7 mouse cellular contexts compared by ENCODE assay signal in the genomic region with DNA sequence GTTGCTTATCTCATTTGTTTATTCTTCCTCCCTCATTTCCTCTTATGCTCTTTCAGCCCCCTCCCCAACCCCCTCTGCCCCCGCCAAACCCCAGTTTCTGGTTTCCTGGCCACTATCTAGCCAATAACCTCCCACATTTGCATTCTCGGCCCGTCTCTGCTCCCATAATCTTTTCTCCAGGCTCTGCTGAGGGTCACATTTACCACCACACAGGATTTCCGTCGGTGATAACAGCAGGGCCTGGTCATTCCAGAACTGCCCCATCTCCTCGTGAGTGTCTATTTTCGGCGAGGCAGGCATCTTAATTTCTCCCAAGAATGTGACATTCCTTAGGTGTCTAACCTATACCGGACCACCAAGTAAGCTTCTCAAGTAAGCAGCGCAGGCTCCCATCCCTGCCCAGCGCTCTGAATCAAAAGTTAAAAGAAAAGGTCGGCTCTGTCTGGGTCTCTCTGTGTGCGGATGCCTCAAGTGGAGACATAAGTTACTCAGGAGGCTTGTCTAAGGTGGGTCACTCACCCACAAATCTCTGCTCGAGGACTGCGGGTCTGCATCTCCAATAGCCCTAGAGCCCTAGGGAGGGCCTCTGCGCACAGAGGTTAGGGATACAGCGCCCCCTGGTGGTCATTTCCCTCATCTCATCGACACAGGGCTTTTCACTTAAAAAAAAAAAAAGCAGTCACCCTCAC. TPM values are rescaled to one million over a fixed set of nuclear protein-coding genes. Genes with fewer than 3 reads are reported as not detected.
A peak's percentile ranks its signal among the peaks of the same experiment; 100 is the strongest.
DNase-seq lines count a peak whose midpoint lies in the region; ATAC-seq lines count a peak whose summit lies in the region.

No protein-coding gene starts in this region.

- H3K4me2 ChIP-seq in intestine, embryonic 16.5 days (ENCODE audit: low read depth, low read length) = peak overlapping the region; percentile 33
- H3K4me2 ChIP-seq in midbrain, embryonic 12.5 days (replicated peaks) = peak overlapping the region; percentile 25

- H3K27me3 ChIP-seq in intestine, embryonic 16.5 days (replicated peaks; ENCODE audit: control insufficient read depth, insufficient read depth, low read length) = no peaks in the 10 kb centered on the region
- peaks cover 21% of the 10 kb centered on the region for H3K27me3 ChIP-seq in limb, embryonic 10.5 days (ENCODE audit: low read depth, poor library complexity, severe bottlenecking)
- H3K27me3 ChIP-seq in midbrain, embryonic 12.5 days = no peaks in the 10 kb centered on the region

- ATAC-seq in intestine, embryonic 16.5 days = peak; percentile 62; the same call in 1 of the 2 replicates
- peak; percentile 69 for ATAC-seq in midbrain, embryonic 12.5 days (ENCODE audit: low FRiP score, low read depth)

- 15% methylated on average over 18 of the region's 18 CpGs for WGBS in intestine, embryonic 16.5 days
- WGBS in limb, embryonic 10.5 days = 23% methylated on average over 18 of the region's 18 CpGs
- WGBS in midbrain, embryonic 12.5 days = 28% methylated on average over 18 of the region's 18 CpGs

- peak; percentile 67 for DNase-seq in adrenal gland, adult 2 months
- peak; percentile 89 for DNase-seq in embryo, embryonic 11 days
- peak; percentile 75 to 86 for DNase-seq in gastrocnemius, postnatal 4 days (ENCODE audit: low spot score in 2 of 2)
- DNase-seq in limb, embryonic 10.5 days (ENCODE audit: low spot score) = peak; percentile 92
- peak; percentile 46 for DNase-seq in spleen, adult 12 weeks (ENCODE audit: low spot score)

- no peak overlapping the region for H3K4me3 ChIP-seq in intestine, embryonic 16.5 days (ENCODE audit: low read length)
- peak overlapping the region; percentile 22; the same call in 1 of the 2 replicates for H3K4me3 ChIP-seq in limb, embryonic 10.5 days
- H3K4me3 ChIP-seq in midbrain, embryonic 12.5 days = no peak overlapping the region

- H3K9ac ChIP-seq in intestine, embryonic 16.5 days (ENCODE audit: low read depth, low read length) = 0 out of 2 replicates have a peak overlapping the region, but pooled peaks have one; percentile 32
- H3K9ac ChIP-seq in midbrain, embryonic 12.5 days (replicated peaks) = no peak overlapping the region

- peak overlapping the region; percentile 57; the same call in 1 of the 2 replicates for H3K27ac ChIP-seq in intestine, embryonic 16.5 days (ENCODE audit: low read length)
- H3K27ac ChIP-seq in limb, embryonic 10.5 days = no peak overlapping the region
- no peak overlapping the region for H3K27ac ChIP-seq in midbrain, embryonic 12.5 days (replicated peaks)

- peaks cover 11% of the 10 kb centered on the region for H3K4me1 ChIP-seq in intestine, embryonic 16.5 days (ENCODE audit: control insufficient read depth, insufficient read depth, low read length)
- peaks cover 11% of the 10 kb centered on the region for H3K4me1 ChIP-seq in limb, embryonic 10.5 days
- no peaks in the 10 kb centered on the region for H3K4me1 ChIP-seq in midbrain, embryonic 12.5 days

- no peaks in the 10 kb centered on the region for H3K9me3 ChIP-seq in intestine, embryonic 16.5 days (ENCODE audit: control insufficient read depth, low read length)
- no peaks in the 10 kb centered on the region for H3K9me3 ChIP-seq in limb, embryonic 10.5 days (replicated peaks)
- H3K9me3 ChIP-seq in midbrain, embryonic 12.5 days = no peaks in the 10 kb centered on the region

- no peaks in the 10 kb centered on the region for H3K36me3 ChIP-seq in intestine, embryonic 16.5 days (ENCODE audit: control insufficient read depth, insufficient read depth, low read length)
- H3K36me3 ChIP-seq in limb, embryonic 10.5 days = no peaks in the 10 kb centered on the region
- no peaks in the 10 kb centered on the region for H3K36me3 ChIP-seq in midbrain, embryonic 12.5 days

RNA-seq across cellular contexts. Expression of a gene that starts 38.9 kb away (rescaled TPM):
- 10 to 100 TPM in 1 of 2 experiments, 1 to 10 TPM in 1; 7.0 to 17.3 TPM for total RNA-seq in adrenal gland, adult 2 months (2021)
- polyA plus RNA-seq in adrenal gland, adult 2 months (2012; rRNA removed) = 28.0 and 37.9 TPM in 2 replicates
- total RNA-seq in gastrocnemius, postnatal 4 days (2021) = 10 to 100 TPM; 22.5 to 27.7 TPM
- 30.0 and 33.8 TPM in 2 replicates for polyA plus RNA-seq in intestine, embryonic 16.5 days (2015; fragmentation: Nextera tagmentation; extraction: Ambion mirVana)
- polyA plus RNA-seq in limb, embryonic 10.5 days (2016; fragmentation: Nextera tagmentation; extraction: Ambion mirVana) = 7.2 and 9.5 TPM in 2 replicates
- 3.5 and 5.1 TPM in 2 replicates for polyA plus RNA-seq in midbrain, embryonic 12.5 days (2016; fragmentation: Nextera tagmentation; extraction: Ambion mirVana)

RNA-seq across cellular contexts. Expression of a gene that starts 39.8 kb away (rescaled TPM):
- 1 to 10 TPM in 1 of 2 experiments, under 1 TPM in 1; 0.83 to 4.4 TPM for total RNA-seq in adrenal gland, adult 2 months (2021)
- 5.0 and 7.5 TPM in 2 replicates for polyA plus RNA-seq in adrenal gland, adult 2 months (2012; rRNA removed)
- total RNA-seq in gastrocnemius, postnatal 4 days (2021) = under 1 TPM in 1 of 2 experiments, not detected in 1; 0.83 TPM
- polyA plus RNA-seq in intestine, embryonic 16.5 days (2015; fragmentation: Nextera tagmentation; extraction: Ambion mirVana) = 1.1 and 1.5 TPM in 2 replicates
- 0.15 and 0.24 TPM in 2 replicates for polyA plus RNA-seq in limb, embryonic 10.5 days (2016; fragmentation: Nextera tagmentation; extraction: Ambion mirVana)
- 0.14 and 0.18 TPM in 2 replicates for polyA plus RNA-seq in midbrain, embryonic 12.5 days (2016; fragmentation: Nextera tagmentation; extraction: Ambion mirVana)
